Mouse (Mus musculus): ENCODE measurements around the gene Gm9837. TPM values are rescaled to one million over a fixed set of nuclear protein-coding genes. Genes with fewer than 3 reads are reported as not detected.

The Gm9837 gene
- not detected in 2 replicates for total RNA-seq (2014; rRNA removed)
- not detected in 2 replicates for polyA plus RNA-seq (2012; rRNA removed)

DNA sequence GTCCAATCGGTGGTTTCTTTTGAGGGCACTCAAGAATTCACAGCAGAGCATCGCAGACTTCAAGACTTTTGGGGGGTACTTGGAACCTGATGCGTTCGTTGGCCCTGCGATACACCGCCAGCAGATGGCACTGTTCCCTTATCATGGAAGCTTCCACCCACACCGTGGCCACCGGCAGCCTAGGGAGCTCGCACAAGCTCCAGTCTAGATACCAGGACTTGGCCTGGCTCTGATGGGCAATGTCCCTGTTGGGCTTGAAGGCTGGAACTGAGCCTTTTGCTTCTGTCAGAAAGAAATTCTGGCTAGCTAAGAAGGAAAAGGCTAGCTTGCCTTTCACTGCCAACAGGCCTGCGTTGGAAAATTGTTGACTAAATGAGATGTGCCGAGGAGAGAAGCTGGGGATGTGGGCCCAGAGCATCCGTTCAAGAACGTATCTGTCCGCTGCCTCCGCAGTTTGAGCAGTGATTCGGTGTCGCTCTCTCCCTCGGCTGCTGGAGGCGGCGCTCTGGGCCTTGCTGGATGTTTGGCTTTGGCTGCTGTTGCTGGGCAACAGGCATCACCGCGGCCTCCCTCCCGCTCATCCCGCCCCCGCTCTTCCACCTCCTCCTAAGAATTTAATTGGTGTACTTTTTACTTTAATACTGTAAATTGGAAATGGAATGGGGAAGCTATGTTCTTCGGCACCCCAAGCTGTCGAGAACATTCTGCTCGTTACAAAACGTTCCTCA, at the start of gene Gm9837:
TSS of gene Gm9837 (minus strand) at position 512 of the 728 bp plus-strand sequence.
- no peak within 1 kb of the TSS for H3K4me3 ChIP-seq (ENCODE audit: insufficient read depth, low read depth, low read length)
- no peaks in the 10 kb centered on the region for H3K27me3 ChIP-seq (ENCODE audit: control insufficient read depth, insufficient read depth, low read length)
- no peak within 1 kb of the TSS for H3K27ac ChIP-seq (replicated peaks; ENCODE audit: insufficient read depth, low read depth, low read length)
- TF ChIP-seq CTCF (IDR thresholded peaks at IDR 0.05; ENCODE audit: low read depth, low read length) (peak; percentile 98), POLR2A (IDR thresholded peaks at IDR 0.05; ENCODE audit: extremely low read depth, insufficient read depth, low read length) (no peak)
- no peak within 1 kb of the TSS for H3K9ac ChIP-seq (ENCODE audit: low read depth, low read length)
- 8% methylated on average over 29 of the region's 29 CpGs for WGBS
- no peaks in the 10 kb centered on the region for H3K4me1 ChIP-seq (ENCODE audit: control insufficient read depth, insufficient read depth, low read length)
- H3K36me3 ChIP-seq (ENCODE audit: control insufficient read depth, insufficient read depth, low read length), result peaks cover 10% of the 10 kb centered on the region
- peak; percentile 61 for DNase-seq (ENCODE audit: extremely low read depth, low read depth, low spot score)
- H3K79me2 ChIP-seq (ENCODE audit: control insufficient read depth, insufficient read depth, low read length), result no peaks in the 10 kb centered on the region

DNA sequence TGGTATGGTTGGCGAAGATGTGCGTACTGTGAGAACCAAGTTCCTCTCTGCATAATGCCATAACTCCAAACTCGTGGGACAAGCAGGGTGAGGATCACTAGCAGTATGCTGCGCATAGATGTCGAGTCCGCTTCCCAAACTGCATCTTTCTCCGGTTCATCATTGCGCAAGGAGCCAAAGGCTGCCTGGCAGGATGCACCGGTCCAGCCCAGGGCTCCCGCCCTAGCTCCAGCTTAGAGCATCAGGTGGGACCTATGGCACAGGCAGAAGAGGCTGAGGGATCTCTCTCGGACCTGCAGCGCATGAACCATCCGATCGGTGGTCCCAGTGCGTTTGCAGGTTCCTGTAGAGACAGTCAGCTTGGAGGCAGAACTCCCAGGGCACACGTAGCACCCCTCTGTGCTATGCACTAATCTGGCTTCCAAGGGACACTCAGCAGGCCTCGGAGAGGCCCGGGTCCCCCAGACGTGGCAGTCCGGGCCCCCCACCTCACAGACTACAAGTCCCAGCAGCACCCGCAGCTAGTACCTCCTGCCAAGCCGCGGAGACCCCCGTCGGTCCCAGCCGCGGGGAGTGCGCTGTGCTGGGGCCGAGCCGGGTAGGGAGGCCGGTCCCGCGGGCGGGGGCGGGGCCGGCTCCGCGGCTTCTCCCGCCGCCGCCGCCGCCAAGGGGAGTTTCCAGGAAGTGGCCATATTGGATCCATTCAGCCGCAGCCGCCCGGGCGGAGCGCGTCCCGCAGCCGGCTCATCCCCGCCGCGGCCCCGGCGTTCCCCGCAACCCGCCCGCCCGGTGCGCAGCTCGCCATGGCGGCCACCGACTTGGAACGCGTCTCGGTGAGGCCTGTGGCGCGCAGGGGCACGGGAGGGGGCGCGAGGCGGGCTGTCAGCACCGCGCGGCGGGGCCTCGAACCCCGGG, 49.2 kb upstream of the Gm9837 start, which contains the start of gene Sept8:
TSS of gene Sept8 (plus strand) at position 51 of the 915 bp plus-strand sequence.
- peak; percentile 22 for DNase-seq (ENCODE audit: extremely low read depth, low read depth, low spot score)
- Histone ChIP-seq H3K36me3 (ENCODE audit: control insufficient read depth, insufficient read depth, low read length) (no peaks in the 10 kb centered on the region), H3K4me1 (ENCODE audit: control insufficient read depth, insufficient read depth, low read length) (no peaks in the 10 kb centered on the region), H3K27me3 (ENCODE audit: control insufficient read depth, insufficient read depth, low read length) (0 out of 2 replicates have a peak, but pooled peaks cover 3% of the 10 kb centered on the region), H3K4me3 (ENCODE audit: insufficient read depth, low read depth, low read length) (peak within 1 kb of the TSS; percentile 79), H3K27ac (replicated peaks; ENCODE audit: insufficient read depth, low read depth, low read length) (peak within 1 kb of the TSS; percentile 34; the same call in 1 of the 2 replicates), H3K9ac (ENCODE audit: low read depth, low read length) (peak within 1 kb of the TSS; percentile 84), H3K79me2 (ENCODE audit: control insufficient read depth, insufficient read depth, low read length) (no peaks in the 10 kb centered on the region; the same call in 1 of the 2 replicates)
- TF ChIP-seq CTCF (IDR thresholded peaks at IDR 0.05; ENCODE audit: low read depth, low read length) (no peak), POLR2A (IDR thresholded peaks at IDR 0.05; ENCODE audit: extremely low read depth, insufficient read depth, low read length) (no peak)
- WGBS, result 4% methylated on average over 73 of the region's 79 CpGs

GRCm38 (mm10) chr11:53518759-53519158, 48.5 kb upstream of the Gm9837 start:
- 63% methylated on average over 5 of the region's 5 CpGs for WGBS
- no peak for TF ChIP-seq CTCF (IDR thresholded peaks at IDR 0.05; ENCODE audit: low read depth, low read length)
- TF ChIP-seq POLR2A (IDR thresholded peaks at IDR 0.05; ENCODE audit: extremely low read depth, insufficient read depth, low read length), result no peak
- Histone ChIP-seq H3K4me3 (ENCODE audit: insufficient read depth, low read depth, low read length) (no peak overlapping the region), H3K9ac (ENCODE audit: low read depth, low read length) (no peak overlapping the region), H3K27ac (replicated peaks; ENCODE audit: insufficient read depth, low read depth, low read length) (no peak overlapping the region), H3K36me3 (ENCODE audit: control insufficient read depth, insufficient read depth, low read length) (no peaks in the 10 kb centered on the region), H3K79me2 (ENCODE audit: control insufficient read depth, insufficient read depth, low read length) (no peaks in the 10 kb centered on the region; the same call in 1 of the 2 replicates), H3K27me3 (ENCODE audit: control insufficient read depth, insufficient read depth, low read length) (0 out of 2 replicates have a peak, but pooled peaks cover 3% of the 10 kb centered on the region), H3K4me1 (ENCODE audit: control insufficient read depth, insufficient read depth, low read length) (no peaks in the 10 kb centered on the region)
- no peak for DNase-seq (ENCODE audit: extremely low read depth, low read depth, low spot score)

DNA sequence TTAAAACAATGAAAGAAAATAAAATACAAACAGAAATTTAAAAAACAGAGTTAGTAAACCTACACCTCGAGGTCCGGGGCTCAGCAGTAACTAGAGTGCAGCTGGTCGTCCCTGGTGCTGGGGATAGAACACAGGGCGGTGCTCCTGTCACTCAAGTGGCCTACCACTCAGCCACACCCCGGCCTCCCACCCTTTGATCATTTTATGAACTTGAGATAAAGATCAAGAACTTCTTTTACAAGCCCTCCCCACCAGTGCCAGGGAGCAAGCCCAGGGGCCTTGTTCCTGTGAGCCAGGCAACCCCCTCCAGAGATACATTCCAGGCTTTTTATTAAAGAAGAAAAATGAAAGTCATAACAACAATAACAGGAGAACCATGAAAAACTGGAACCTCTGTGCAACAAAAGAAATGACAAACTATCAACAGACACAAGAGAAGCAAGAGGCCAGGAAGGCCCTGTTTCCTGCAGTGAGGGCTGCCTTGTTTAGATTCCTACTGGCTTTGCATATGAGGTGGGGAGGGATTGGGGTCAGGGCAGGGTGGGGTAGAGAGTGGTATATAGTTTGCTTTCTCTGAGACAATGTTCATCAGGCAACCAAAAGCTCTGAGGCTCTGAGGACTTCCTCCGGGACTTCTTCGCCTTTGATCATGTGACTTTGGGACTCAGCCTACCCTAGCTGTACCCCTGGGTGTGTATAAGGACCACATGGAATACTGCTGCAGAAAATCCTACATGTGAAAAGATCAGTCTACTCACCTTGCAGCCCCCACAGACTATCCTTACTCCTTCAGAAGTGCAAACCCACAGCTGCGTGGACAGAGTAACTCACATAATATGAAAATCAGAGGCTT, 46.7 kb upstream of the Gm9837 start:
- H3K27me3 ChIP-seq (ENCODE audit: control insufficient read depth, insufficient read depth, low read length), result 0 out of 2 replicates have a peak, but pooled peaks cover 3% of the 10 kb centered on the region
- H3K27ac ChIP-seq (replicated peaks; ENCODE audit: insufficient read depth, low read depth, low read length), result no peak overlapping the region
- WGBS, result 85% methylated on average over 8 of the region's 8 CpGs
- H3K79me2 ChIP-seq (ENCODE audit: control insufficient read depth, insufficient read depth, low read length), result no peaks in the 10 kb centered on the region
- no peaks in the 10 kb centered on the region for H3K4me1 ChIP-seq (ENCODE audit: control insufficient read depth, insufficient read depth, low read length)
- DNase-seq (ENCODE audit: extremely low read depth, low read depth, low spot score), result no peak
- no peak overlapping the region for H3K9ac ChIP-seq (ENCODE audit: low read depth, low read length)
- no peak overlapping the region for H3K4me3 ChIP-seq (ENCODE audit: insufficient read depth, low read depth, low read length)
- no peaks in the 10 kb centered on the region for H3K36me3 ChIP-seq (ENCODE audit: control insufficient read depth, insufficient read depth, low read length)
- TF ChIP-seq CTCF (IDR thresholded peaks at IDR 0.05; ENCODE audit: low read depth, low read length) (no peak), POLR2A (IDR thresholded peaks at IDR 0.05; ENCODE audit: extremely low read depth, insufficient read depth, low read length) (no peak)

GRCm38 (mm10) chr11:53510351-53510750, 40.1 kb upstream of the Gm9837 start:
- Histone ChIP-seq H3K36me3 (ENCODE audit: control insufficient read depth, insufficient read depth, low read length) (no peaks in the 10 kb centered on the region), H3K27ac (replicated peaks; ENCODE audit: insufficient read depth, low read depth, low read length) (no peak overlapping the region), H3K4me1 (ENCODE audit: control insufficient read depth, insufficient read depth, low read length) (no peaks in the 10 kb centered on the region), H3K79me2 (ENCODE audit: control insufficient read depth, insufficient read depth, low read length) (no peaks in the 10 kb centered on the region), H3K9ac (ENCODE audit: low read depth, low read length) (no peak overlapping the region), H3K4me3 (ENCODE audit: insufficient read depth, low read depth, low read length) (no peak overlapping the region), H3K27me3 (ENCODE audit: control insufficient read depth, insufficient read depth, low read length) (no peaks in the 10 kb centered on the region)
- 78% methylated on average over 5 of the region's 5 CpGs for WGBS
- TF ChIP-seq CTCF (IDR thresholded peaks at IDR 0.05; ENCODE audit: low read depth, low read length) (no peak), POLR2A (IDR thresholded peaks at IDR 0.05; ENCODE audit: extremely low read depth, insufficient read depth, low read length) (no peak)
- DNase-seq (ENCODE audit: extremely low read depth, low read depth, low spot score), result no peak

Data from liver, adult 2 months (tissue).